Mouse (Mus musculus): ENCODE measurements around the gene Pacsin1. TPM values are rescaled to one million over a fixed set of nuclear protein-coding genes. Genes with fewer than 3 reads are reported as not detected.

Gene Pacsin1
- polyA plus RNA-seq, 1 experiment, result not detected

DNA sequence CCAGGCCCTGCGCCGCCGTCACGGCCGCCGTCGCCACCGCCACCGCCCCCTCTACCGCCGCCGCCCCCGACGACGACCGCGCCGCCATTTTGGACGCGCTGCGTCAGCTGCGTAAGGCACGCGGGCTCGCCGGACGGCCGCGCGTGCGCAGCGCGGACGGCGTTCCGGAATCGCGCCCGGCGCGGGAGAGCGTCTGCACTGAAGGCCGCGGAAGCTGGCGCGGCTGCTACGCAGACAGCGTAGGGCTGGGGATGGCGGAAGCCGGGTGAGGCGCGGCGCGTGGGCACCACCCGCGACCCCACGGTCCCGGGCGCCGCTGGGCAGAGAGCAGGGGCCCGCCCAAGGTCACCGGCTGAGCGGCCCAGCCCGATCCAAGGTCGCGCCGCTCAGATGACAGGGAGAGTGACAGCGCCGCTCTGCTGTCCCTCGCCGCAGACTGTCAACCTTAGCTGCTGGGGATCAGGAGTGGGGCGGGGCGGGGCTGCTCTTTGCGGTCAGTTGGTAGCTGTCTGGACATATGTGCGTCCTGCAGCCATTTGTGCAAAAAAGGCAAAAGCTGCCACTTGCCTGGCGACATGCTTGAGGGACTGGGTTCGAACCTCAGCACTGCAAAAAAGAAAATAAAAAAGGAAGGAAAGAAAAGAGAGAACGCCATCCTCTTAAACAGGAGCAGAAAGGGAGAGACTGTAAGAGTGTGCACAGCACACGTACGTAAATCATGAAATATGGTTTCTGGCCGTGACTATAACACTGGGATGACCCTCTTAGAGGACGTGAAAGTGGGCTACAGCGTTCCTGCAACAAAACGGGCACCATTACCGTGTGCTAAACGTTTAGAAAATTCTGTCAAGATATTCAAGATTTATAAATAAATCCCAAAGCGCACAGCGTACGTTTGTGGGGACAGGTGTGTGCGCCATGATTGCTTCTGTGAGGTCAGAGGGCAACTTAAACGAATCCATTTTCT lies 31.7 kb upstream of the Pacsin1 start, which contains the start of gene Nudt3:
Gene Nudt3, minus strand, starts transcription at position 136 of the 967 bp plus-strand sequence.
- Histone ChIP-seq H3K27me3 (ENCODE audit: control insufficient read depth, insufficient read depth, insufficient read length) (no peaks in the 10 kb centered on the region), H3ac (ENCODE audit: control insufficient read depth, insufficient read length, low read depth) (peak within 1 kb of the TSS; percentile 97), H3K79me3 (ENCODE audit: low read depth) (peaks cover 41% of the 10 kb centered on the region), H3K36me3 (ENCODE audit: control insufficient read depth, insufficient read depth) (no peaks in the 10 kb centered on the region), H3K4me3 (ENCODE audit: insufficient read depth, poor library complexity, severe bottlenecking) (peak within 1 kb of the TSS; percentile 85), H3K79me2 (ENCODE audit: control insufficient read depth, insufficient read depth) (peaks cover 45% of the 10 kb centered on the region)
- TF ChIP-seq MYOD1 (IDR thresholded peaks at IDR 0.05; ENCODE audit: control insufficient read depth, insufficient read length, low read depth) (no peak), CEBPB (IDR thresholded peaks at IDR 0.05; ENCODE audit: low read depth) (no peak), CTCF (IDR thresholded peaks at IDR 0.05; ENCODE audit: control insufficient read depth, insufficient read depth, insufficient read length) (no peak), MAX (IDR thresholded peaks at IDR 0.05) (no peak), MYOG (IDR thresholded peaks at IDR 0.05; ENCODE audit: control insufficient read depth, extremely low read depth, insufficient read length) (no peak), FOSL1 (IDR thresholded peaks at IDR 0.05; ENCODE audit: insufficient read depth, low read length, poor library complexity, severe bottlenecking) (no peak), USF1 (IDR thresholded peaks at IDR 0.05; ENCODE audit: low read depth) (no peak)

GRCm38 (mm10) chr17:27625455-27626251 lies 29.7 kb upstream of the Pacsin1 start:
- no peak overlapping the region for H3K4me3 ChIP-seq (ENCODE audit: insufficient read depth, poor library complexity, severe bottlenecking)
- TF ChIP-seq FOSL1 (IDR thresholded peaks at IDR 0.05; ENCODE audit: insufficient read depth, low read length, poor library complexity, severe bottlenecking) (no peak), MYOD1 (IDR thresholded peaks at IDR 0.05; ENCODE audit: control insufficient read depth, insufficient read length, low read depth) (no peak), MAX (IDR thresholded peaks at IDR 0.05) (no peak)
- no peak overlapping the region for H3ac ChIP-seq (ENCODE audit: control insufficient read depth, insufficient read length, low read depth)
- peaks cover 14% of the 10 kb centered on the region for H3K36me3 ChIP-seq (ENCODE audit: control insufficient read depth, insufficient read depth)
- H3K79me2 ChIP-seq (ENCODE audit: control insufficient read depth, insufficient read depth), result peaks cover 31% of the 10 kb centered on the region
- H3K27me3 ChIP-seq (ENCODE audit: control insufficient read depth, insufficient read depth, insufficient read length), result no peaks in the 10 kb centered on the region
- H3K79me3 ChIP-seq (ENCODE audit: low read depth), result peaks cover 23% of the 10 kb centered on the region

GRCm38 (mm10) chr17:27626681-27627080 lies 28.6 kb upstream of the Pacsin1 start:
- Histone ChIP-seq H3ac (ENCODE audit: control insufficient read depth, insufficient read length, low read depth) (no peak overlapping the region), H3K36me3 (ENCODE audit: control insufficient read depth, insufficient read depth) (peaks cover 24% of the 10 kb centered on the region), H3K79me3 (ENCODE audit: low read depth) (peaks cover 23% of the 10 kb centered on the region), H3K4me3 (ENCODE audit: insufficient read depth, poor library complexity, severe bottlenecking) (no peak overlapping the region), H3K79me2 (ENCODE audit: control insufficient read depth, insufficient read depth) (peaks cover 31% of the 10 kb centered on the region), H3K27me3 (ENCODE audit: control insufficient read depth, insufficient read depth, insufficient read length) (no peaks in the 10 kb centered on the region)
- TF ChIP-seq MYOD1 (IDR thresholded peaks at IDR 0.05; ENCODE audit: control insufficient read depth, insufficient read length, low read depth) (no peak), MAX (IDR thresholded peaks at IDR 0.05) (no peak), CEBPB (IDR thresholded peaks at IDR 0.05; ENCODE audit: low read depth) (no peak), FOSL1 (IDR thresholded peaks at IDR 0.05; ENCODE audit: insufficient read depth, low read length, poor library complexity, severe bottlenecking) (no peak), USF1 (IDR thresholded peaks at IDR 0.05; ENCODE audit: low read depth) (no peak), CTCF (IDR thresholded peaks at IDR 0.05; ENCODE audit: control insufficient read depth, insufficient read depth, insufficient read length) (no peak), MYOG (IDR thresholded peaks at IDR 0.05; ENCODE audit: control insufficient read depth, extremely low read depth, insufficient read length) (no peak)

- no peaks in the 10 kb centered on the region for H3K27me3 ChIP-seq (ENCODE audit: control insufficient read depth, insufficient read depth, insufficient read length)
- H3K36me3 ChIP-seq (ENCODE audit: control insufficient read depth, insufficient read depth), result peaks cover 31% of the 10 kb centered on the region
- H3K4me3 ChIP-seq (ENCODE audit: insufficient read depth, poor library complexity, severe bottlenecking), result no peak overlapping the region
- H3K79me2 ChIP-seq (ENCODE audit: control insufficient read depth, insufficient read depth), result peaks cover 31% of the 10 kb centered on the region
- peaks cover 23% of the 10 kb centered on the region for H3K79me3 ChIP-seq (ENCODE audit: low read depth)
- no peak overlapping the region for H3ac ChIP-seq (ENCODE audit: control insufficient read depth, insufficient read length, low read depth)
- TF ChIP-seq FOSL1 (IDR thresholded peaks at IDR 0.05; ENCODE audit: insufficient read depth, low read length, poor library complexity, severe bottlenecking), result no peak
- no peak for TF ChIP-seq MYOD1 (IDR thresholded peaks at IDR 0.05; ENCODE audit: control insufficient read depth, insufficient read length, low read depth)
- TF ChIP-seq CTCF (IDR thresholded peaks at IDR 0.05; ENCODE audit: control insufficient read depth, insufficient read depth, insufficient read length), result no peak
- TF ChIP-seq MAX (IDR thresholded peaks at IDR 0.05), result no peak
- no peak for TF ChIP-seq USF1 (IDR thresholded peaks at IDR 0.05; ENCODE audit: low read depth)
- no peak for TF ChIP-seq CEBPB (IDR thresholded peaks at IDR 0.05; ENCODE audit: low read depth)
- TF ChIP-seq MYOG (IDR thresholded peaks at IDR 0.05; ENCODE audit: control insufficient read depth, extremely low read depth, insufficient read length), result no peak
These were observed 27.9 kb upstream of the Pacsin1 start for GRCm38 (mm10) chr17:27627451-27627850.

DNA sequence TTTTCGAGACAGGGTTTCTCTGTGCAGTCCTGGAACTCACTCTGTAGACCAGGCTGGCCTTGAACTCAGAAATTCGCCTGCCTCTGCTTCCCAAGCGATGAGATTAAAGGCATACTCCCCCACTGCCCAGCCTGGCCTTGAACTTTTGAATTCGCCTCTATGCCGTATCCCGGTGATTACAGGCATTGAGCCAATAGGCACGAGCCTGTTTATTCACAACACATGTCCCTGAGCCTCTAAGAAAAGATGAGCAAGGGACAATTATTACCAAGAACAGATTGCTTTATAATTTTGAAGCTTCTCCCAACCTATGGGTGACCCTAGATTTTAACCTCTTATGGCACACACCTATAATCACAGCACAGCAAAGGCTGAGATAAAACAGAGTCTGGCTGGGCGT lies 26.9 kb upstream of the Pacsin1 start:
- Histone ChIP-seq H3K79me2 (ENCODE audit: control insufficient read depth, insufficient read depth) (peaks cover 33% of the 10 kb centered on the region), H3K36me3 (ENCODE audit: control insufficient read depth, insufficient read depth) (peaks cover 41% of the 10 kb centered on the region), H3ac (ENCODE audit: control insufficient read depth, insufficient read length, low read depth) (no peak overlapping the region), H3K79me3 (ENCODE audit: low read depth) (peaks cover 28% of the 10 kb centered on the region), H3K27me3 (ENCODE audit: control insufficient read depth, insufficient read depth, insufficient read length) (no peaks in the 10 kb centered on the region), H3K4me3 (ENCODE audit: insufficient read depth, poor library complexity, severe bottlenecking) (no peak overlapping the region)
- TF ChIP-seq FOSL1 (IDR thresholded peaks at IDR 0.05; ENCODE audit: insufficient read depth, low read length, poor library complexity, severe bottlenecking), result no peak
- no peak for TF ChIP-seq USF1 (IDR thresholded peaks at IDR 0.05; ENCODE audit: low read depth)
- TF ChIP-seq MYOG (IDR thresholded peaks at IDR 0.05; ENCODE audit: control insufficient read depth, extremely low read depth, insufficient read length), result no peak
- TF ChIP-seq CTCF (IDR thresholded peaks at IDR 0.05; ENCODE audit: control insufficient read depth, insufficient read depth, insufficient read length), result no peak
- TF ChIP-seq MAX (IDR thresholded peaks at IDR 0.05), result no peak
